Mouse (Mus musculus) lung, adult 10 weeks (tissue): ENCODE results near the gene Hic2. TPM values are rescaled to one million over a fixed set of nuclear protein-coding genes. Genes with fewer than 3 reads are reported as not detected.

ENCODE experiments used
- polyA plus RNA-seq: library from polyadenylated mRNA; stranded (reverse); fragments of 350-450 nt; fragmentation: Illumina TruSeq; extraction: RNeasy Lipid Tissue Mini Kit (QIAGEN cat#74804); gene quantifications from one replicate; pipeline ENCODE4 v1.2.3, GENCODE M21; 2014; ENCODE audit warnings: low read depth, low replicate concordance; ENCODE audit not compliant: insufficient read depth

The Hic2 gene
- 0.52 TPM for polyA plus RNA-seq

GRCm38 (mm10) chr16:17232794-17233701, at the start of gene Hic2:
Hic2 (plus strand) TSS chr16:17233572.

GRCm38 (mm10) chr16:17202549-17202948, 30.8 kb upstream of the Hic2 start, which contains the start of gene Ube2l3:
Ube2l3 (minus strand) TSS chr16:17202649.

GRCm38 (mm10) chr16:17208389-17209361, 24.7 kb upstream of the Hic2 start, which contains the start of gene Rimbp3:
Rimbp3 (plus strand) TSS chr16:17208603.

GRCm38 (mm10) chr16:17275721-17276120, 42.3 kb downstream of the Hic2 start, which contains the start of gene Tmem191c:
Tmem191c (plus strand) TSS chr16:17276077.

Other genes with a start within 250 kb of the Hic2 start
- gene Ypel1, start 163.9 kb upstream of the Hic2 start, polyA plus RNA-seq = 2.1 TPM
- 38.8 TPM for gene Ppil2, start 122.3 kb upstream of the Hic2 start, polyA plus RNA-seq
- 0.53 TPM for gene 2610318N02Rik, start 108.4 kb upstream of the Hic2 start, polyA plus RNA-seq
- gene Sdf2l1, start 101.2 kb upstream of the Hic2 start, polyA plus RNA-seq = 37.1 TPM
- 1.2 TPM for gene Ydjc, start 89.0 kb upstream of the Hic2 start, polyA plus RNA-seq
- 0.15 TPM for gene Ccdc116, start 86.3 kb upstream of the Hic2 start, polyA plus RNA-seq
- gene Ube2l3, start 30.9 kb upstream of the Hic2 start, polyA plus RNA-seq = 95.1 TPM
- gene Rimbp3, start 25.0 kb upstream of the Hic2 start, polyA plus RNA-seq = not detected
- gene Tmem191c, start 42.5 kb downstream of the Hic2 start, polyA plus RNA-seq = 3.7 TPM
- gene Serpind1, start 97.8 kb downstream of the Hic2 start, polyA plus RNA-seq = 1.6 TPM
- gene Snap29, start 172.4 kb downstream of the Hic2 start, polyA plus RNA-seq = 15.6 TPM
- 34.8 TPM for gene Pi4ka, start 172.7 kb downstream of the Hic2 start, polyA plus RNA-seq
- 12.3 TPM for gene Crkl, start 218.4 kb downstream of the Hic2 start, polyA plus RNA-seq